Mouse (Mus musculus) brain, embryonic 14.5 days (tissue): Measurements from ENCODE around the gene Snrpc.

ENCODE experiments used
- CTCF ChIP-seq: fragments of 200-500 bp; IDR thresholded peaks from 2 replicates; pipeline ENCODE4 v1.5.1; 2012; ENCODE audit warnings: inconsistent platforms, mild to moderate bottlenecking, moderate library complexity, borderline replicate concordance; ENCODE audit not compliant: insufficient read depth, insufficient read length; ENCODE audit errors: extremely low read depth
- POLR2A ChIP-seq: fragments of 200-500 bp; IDR thresholded peaks from 2 replicates; pipeline ENCODE4 v1.6.1; 2012; ENCODE audit warnings: mild to moderate bottlenecking, inconsistent platforms, borderline replicate concordance; ENCODE audit not compliant: poor library complexity, insufficient read depth, insufficient read length, severe bottlenecking; ENCODE audit errors: extremely low read depth

DNA sequence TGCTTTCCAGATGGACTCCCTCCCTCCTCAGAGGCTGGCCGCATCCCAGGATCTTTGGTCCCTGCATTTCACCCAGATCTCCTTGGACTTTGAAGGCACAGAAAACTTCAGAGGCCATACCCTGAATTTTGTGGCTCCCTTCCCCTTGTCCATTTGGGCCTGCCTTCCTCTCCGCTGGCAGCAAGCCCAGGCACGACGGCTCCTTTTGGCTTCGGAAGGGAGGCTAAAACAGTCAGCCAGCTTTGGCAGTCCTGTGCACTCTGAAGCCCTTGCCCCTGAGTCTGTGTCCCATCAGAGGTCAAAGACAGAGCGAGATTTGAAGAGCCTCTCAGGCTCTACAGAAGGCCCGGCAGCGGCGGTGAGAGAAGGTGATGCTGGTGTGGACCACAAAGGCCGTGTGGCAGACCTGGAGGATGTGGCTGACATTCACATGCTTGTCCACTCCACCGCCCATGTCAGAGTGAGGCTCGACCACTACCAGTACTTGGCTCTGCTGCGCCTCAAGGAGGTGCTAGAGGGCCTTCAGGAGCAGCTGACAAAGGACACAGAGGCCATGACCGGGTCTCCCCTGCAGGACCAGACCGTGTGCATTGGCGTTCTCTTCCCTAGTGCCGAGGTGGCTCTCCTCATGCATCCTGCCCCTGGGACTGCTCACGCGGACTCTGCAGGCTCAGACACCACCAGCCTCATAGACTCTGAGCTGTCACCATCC is 48.7 kb downstream of the Snrpc start:
- no peak for TF ChIP-seq CTCF
- no peak for TF ChIP-seq POLR2A
